Mouse (Mus musculus) ES-Bruce4 (cell line): ENCODE data around the gene Reg3g.

Source experiments
- CTCF ChIP-seq: IDR thresholded peaks from one replicate; pipeline ENCODE4 v1.8.1; 2011; ENCODE audit warnings: low read depth, low read length
- EP300 ChIP-seq: IDR thresholded peaks from 2 replicates; pipeline ENCODE4 v1.6.1; 2011; ENCODE audit warnings: low read depth, low read length; ENCODE audit not compliant: insufficient read depth
- POLR2A ChIP-seq: IDR thresholded peaks from one replicate; pipeline ENCODE4 v1.8.1; 2011; ENCODE audit warnings: low read length; ENCODE audit not compliant: insufficient read depth

- TF ChIP-seq CTCF (no peak), EP300 (no peak), POLR2A (no peak)
These were observed 8.4 kb downstream of the Reg3g start for GRCm38 (mm10) chr6:78460191-78460825.
